Mouse (Mus musculus): ENCODE results near the gene Srpr. TPM values are rescaled to one million over a fixed set of nuclear protein-coding genes. Genes with fewer than 3 reads are reported as not detected.

Gene Srpr
- polyA plus RNA-seq, 2 experiments, result 28.8 to 53.8 TPM

DNA sequence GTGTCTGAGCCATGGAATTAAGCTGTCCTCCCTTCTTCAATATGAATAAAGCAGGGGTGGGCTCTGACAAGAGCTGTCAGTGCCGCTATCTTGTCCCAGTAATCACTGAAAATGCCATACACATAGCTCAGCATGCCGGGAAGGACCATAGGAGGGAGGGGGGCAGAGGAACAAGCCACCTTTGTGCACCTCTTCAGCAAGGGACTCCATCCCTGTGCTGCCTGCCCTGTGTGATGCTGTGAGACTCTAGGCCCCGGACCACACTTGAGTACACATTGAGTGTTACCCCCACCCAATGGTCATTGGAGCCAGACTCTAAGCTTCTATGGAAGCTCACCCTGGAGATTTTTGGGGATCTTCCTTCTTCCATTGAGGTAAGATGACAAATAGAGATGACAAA is 86.4 kb downstream of the Srpr start:
- WGBS (ENCODE audit: insufficient replicate concordance), result 63% methylated on average over 3 of the region's 3 CpGs

DNA sequence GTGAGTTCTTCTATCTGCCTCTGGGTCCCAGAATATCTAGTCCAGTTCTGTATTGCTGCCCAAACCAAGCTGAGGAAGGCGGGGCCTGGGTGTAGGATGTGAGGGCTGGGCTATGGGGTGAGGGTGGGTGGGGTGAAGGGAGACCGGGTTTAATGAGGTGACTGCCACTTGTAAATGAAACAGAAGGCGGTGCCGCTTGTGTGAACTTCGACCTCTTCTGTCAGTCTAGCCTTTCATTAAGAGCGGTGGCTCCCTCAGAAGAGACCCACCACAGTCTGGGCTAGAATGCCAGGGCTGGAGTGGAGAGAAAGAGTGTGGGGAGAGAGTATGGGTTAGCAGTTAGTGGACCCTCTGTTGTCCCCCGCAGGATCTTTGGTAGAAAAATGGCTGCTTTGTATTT is 90.0 kb downstream of the Srpr start:
- 40% methylated on average over 7 of the region's 7 CpGs for WGBS (ENCODE audit: insufficient replicate concordance)
- no peaks in the 10 kb centered on the region for H3K36me3 ChIP-seq (replicated peaks; ENCODE audit: control insufficient read depth, insufficient read depth, low read depth)
- no peak overlapping the region for H3K9ac ChIP-seq (replicated peaks)
- TF ChIP-seq EP300 (IDR thresholded peaks at IDR 0.05; ENCODE audit: low read depth) (no peak), CTCF (IDR thresholded peaks at IDR 0.05; ENCODE audit: low read depth) (no peak)
- DNase-seq (ENCODE audit: low read depth in 3 of 3, low spot score in 3 of 3) (no peak), ATAC-seq (ENCODE audit: insufficient read depth) (no peak)
- no peaks in the 10 kb centered on the region for H3K27me3 ChIP-seq (ENCODE audit: control insufficient read depth, insufficient read depth, low read length)
- peaks cover 0 to 4% of the 10 kb centered on the region in 2 experiments; a peak in 2 of 4 replicates for H3K4me1 ChIP-seq (replicated peaks; ENCODE audit: control insufficient read depth in 2 of 2, insufficient read depth in 2 of 2, low read length in 1 of 2)
- no peaks in the 10 kb centered on the region for H3K9me3 ChIP-seq (ENCODE audit: control insufficient read depth, low read length)
- no peak overlapping the region for H3K4me3 ChIP-seq (ENCODE audit: insufficient read depth in 1 of 2, low read depth in 2 of 2, low read length in 2 of 2)
- H3K27ac ChIP-seq, result no peak overlapping the region
- H3K4me2 ChIP-seq (ENCODE audit: low read depth), result no peak overlapping the region

More for the DNA sequence above, 86.4 kb downstream of the Srpr start:
- H3K27ac ChIP-seq, result no peak overlapping the region
- H3K9me3 ChIP-seq (ENCODE audit: control insufficient read depth, low read length), result no peaks in the 10 kb centered on the region
- H3K4me1 ChIP-seq (replicated peaks; ENCODE audit: control insufficient read depth in 2 of 2, insufficient read depth in 2 of 2, low read length in 1 of 2), result peaks cover 0 to 2% of the 10 kb centered on the region in 2 experiments; a peak in 2 of 4 replicates
- no peak overlapping the region for H3K9ac ChIP-seq (replicated peaks)
- DNase-seq (ENCODE audit: low read depth in 3 of 3, low spot score in 3 of 3) (no peak), ATAC-seq (ENCODE audit: insufficient read depth) (no peak)
- no peak overlapping the region for H3K4me3 ChIP-seq (ENCODE audit: insufficient read depth in 1 of 2, low read depth in 2 of 2, low read length in 2 of 2)
- no peak overlapping the region for H3K4me2 ChIP-seq (ENCODE audit: low read depth)
- no peaks in the 10 kb centered on the region for H3K27me3 ChIP-seq (ENCODE audit: control insufficient read depth, insufficient read depth, low read length)
- no peaks in the 10 kb centered on the region for H3K36me3 ChIP-seq (replicated peaks; ENCODE audit: control insufficient read depth, insufficient read depth, low read depth)
- no peak for TF ChIP-seq CTCF (IDR thresholded peaks at IDR 0.05; ENCODE audit: low read depth)
- no peak for TF ChIP-seq EP300 (IDR thresholded peaks at IDR 0.05; ENCODE audit: low read depth)

DNA sequence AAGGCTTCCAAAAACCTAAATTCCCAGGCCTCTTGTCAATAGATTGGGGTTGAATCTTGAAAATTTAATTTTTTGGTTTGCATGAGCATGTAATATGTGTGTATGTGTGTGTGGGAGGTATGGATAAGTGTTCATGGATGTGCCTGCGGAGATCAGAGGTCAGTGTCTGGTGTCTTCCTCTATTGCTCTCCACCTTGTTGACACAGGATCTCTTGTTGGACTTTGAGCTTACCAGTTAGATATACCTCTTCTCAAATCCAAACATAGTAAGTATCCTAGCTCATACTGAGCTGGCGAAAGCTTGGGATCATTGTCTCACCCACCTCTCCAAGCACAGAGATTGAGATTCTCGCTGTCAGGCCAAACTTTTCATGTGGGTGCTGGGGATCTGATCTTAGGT is 90.4 kb downstream of the Srpr start:
- no peak for TF ChIP-seq EP300 (IDR thresholded peaks at IDR 0.05; ENCODE audit: low read depth)
- TF ChIP-seq CTCF (IDR thresholded peaks at IDR 0.05; ENCODE audit: low read depth), result no peak
- no peaks in the 10 kb centered on the region for H3K9me3 ChIP-seq (ENCODE audit: control insufficient read depth, low read length)
- WGBS (ENCODE audit: insufficient replicate concordance), result 59% methylated on average over 3 of the region's 3 CpGs
- DNase-seq (ENCODE audit: low read depth in 3 of 3, low spot score in 3 of 3) (no peak), ATAC-seq (ENCODE audit: insufficient read depth) (no peak)
- H3K36me3 ChIP-seq (replicated peaks; ENCODE audit: control insufficient read depth, insufficient read depth, low read depth), result no peaks in the 10 kb centered on the region
- H3K27ac ChIP-seq, result no peak overlapping the region
- peaks cover 0 to 4% of the 10 kb centered on the region in 2 experiments; a peak in 2 of 4 replicates for H3K4me1 ChIP-seq (replicated peaks; ENCODE audit: control insufficient read depth in 2 of 2, insufficient read depth in 2 of 2, low read length in 1 of 2)
- H3K4me2 ChIP-seq (ENCODE audit: low read depth), result no peak overlapping the region
- H3K9ac ChIP-seq (replicated peaks), result no peak overlapping the region
- no peak overlapping the region for H3K4me3 ChIP-seq (ENCODE audit: insufficient read depth in 1 of 2, low read depth in 2 of 2, low read length in 2 of 2)
- H3K27me3 ChIP-seq (ENCODE audit: control insufficient read depth, insufficient read depth, low read length), result no peaks in the 10 kb centered on the region

DNA sequence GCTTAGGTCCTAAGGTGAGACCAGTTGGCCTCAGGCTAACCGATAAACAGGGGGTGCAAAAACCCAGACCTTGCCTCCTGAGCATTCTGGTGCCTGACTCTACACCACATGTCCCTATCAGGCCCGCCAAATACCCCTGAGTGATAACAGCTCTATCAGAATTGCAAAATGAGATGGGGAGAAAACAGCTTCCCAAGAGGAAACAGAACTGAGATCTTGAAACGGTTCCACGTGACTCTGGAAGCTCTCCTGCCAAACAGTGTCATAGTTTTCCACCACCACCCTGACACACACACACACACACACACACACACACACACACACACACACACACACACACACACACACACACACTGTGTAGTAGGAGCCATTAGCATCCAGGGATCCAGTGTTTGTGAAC is 90.9 kb downstream of the Srpr start:
- H3K9ac ChIP-seq (replicated peaks), result no peak overlapping the region
- no peaks in the 10 kb centered on the region for H3K36me3 ChIP-seq (replicated peaks; ENCODE audit: control insufficient read depth, insufficient read depth, low read depth)
- H3K9me3 ChIP-seq (ENCODE audit: control insufficient read depth, low read length), result no peaks in the 10 kb centered on the region
- no peak overlapping the region for H3K4me3 ChIP-seq (ENCODE audit: insufficient read depth in 1 of 2, low read depth in 2 of 2, low read length in 2 of 2)
- H3K4me1 ChIP-seq (replicated peaks; ENCODE audit: control insufficient read depth in 2 of 2, insufficient read depth in 2 of 2, low read length in 1 of 2), result peaks cover 0 to 4% of the 10 kb centered on the region in 2 experiments; a peak in 2 of 4 replicates
- ATAC-seq (ENCODE audit: insufficient read depth), result no peak
- WGBS (ENCODE audit: insufficient replicate concordance), result 33% methylated on average over 4 of the region's 4 CpGs
- DNase-seq (ENCODE audit: low read depth in 3 of 3, low spot score in 3 of 3), result no peak
- TF ChIP-seq EP300 (IDR thresholded peaks at IDR 0.05; ENCODE audit: low read depth) (no peak), CTCF (IDR thresholded peaks at IDR 0.05; ENCODE audit: low read depth) (no peak)
- no peaks in the 10 kb centered on the region for H3K27me3 ChIP-seq (ENCODE audit: control insufficient read depth, insufficient read depth, low read length)
- no peak overlapping the region for H3K27ac ChIP-seq
- no peak overlapping the region for H3K4me2 ChIP-seq (ENCODE audit: low read depth)

DNA sequence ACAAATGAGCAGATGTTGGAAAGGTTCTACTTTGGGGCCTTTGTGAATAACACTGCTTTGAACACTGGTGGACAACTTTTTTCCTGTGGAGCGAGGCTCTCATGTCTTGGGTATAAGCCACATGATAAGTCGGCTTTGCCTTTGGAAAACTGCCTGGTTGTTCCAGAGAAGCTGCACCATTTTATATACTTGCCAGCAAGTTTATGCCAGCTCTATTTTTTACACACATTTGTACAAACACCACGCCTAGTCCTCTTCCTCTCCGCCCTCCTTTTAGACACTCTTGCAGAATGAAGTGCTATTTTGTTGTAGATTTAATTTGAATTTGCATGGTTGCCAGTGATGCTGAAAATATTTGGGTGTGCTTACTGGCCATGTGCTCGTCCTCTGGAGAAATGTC is 93.5 kb downstream of the Srpr start:
- Histone ChIP-seq H3K9me3 (ENCODE audit: control insufficient read depth, low read length) (no peaks in the 10 kb centered on the region), H3K27ac (no peak overlapping the region)
- 59% methylated on average over 5 of the region's 5 CpGs for WGBS (ENCODE audit: insufficient replicate concordance)

More for the DNA sequence above, 93.5 kb downstream of the Srpr start:
- TF ChIP-seq CTCF (IDR thresholded peaks at IDR 0.05; ENCODE audit: low read depth), result no peak
- TF ChIP-seq EP300 (IDR thresholded peaks at IDR 0.05; ENCODE audit: low read depth), result no peak
- DNase-seq (ENCODE audit: low read depth in 3 of 3, low spot score in 3 of 3), result no peak
- H3K27me3 ChIP-seq (ENCODE audit: control insufficient read depth, insufficient read depth, low read length), result no peaks in the 10 kb centered on the region
- H3K4me2 ChIP-seq (ENCODE audit: low read depth), result no peak overlapping the region
- H3K36me3 ChIP-seq (replicated peaks; ENCODE audit: control insufficient read depth, insufficient read depth, low read depth), result no peaks in the 10 kb centered on the region
- H3K4me1 ChIP-seq (replicated peaks; ENCODE audit: control insufficient read depth in 2 of 2, insufficient read depth in 2 of 2, low read length in 1 of 2), result peaks cover 0 to 4% of the 10 kb centered on the region in 2 experiments; a peak in 2 of 4 replicates
- H3K4me3 ChIP-seq (ENCODE audit: insufficient read depth in 1 of 2, low read depth in 2 of 2, low read length in 2 of 2), result no peak overlapping the region
- ATAC-seq (ENCODE audit: insufficient read depth), result no peak
- H3K9ac ChIP-seq (replicated peaks), result no peak overlapping the region

Other genes starting within 250 kb of the Srpr start
- gene St3gal4, start 80.9 kb upstream of the Srpr start, polyA plus RNA-seq (2012; rRNA removed), result 4.6 and 6.0 TPM in 2 replicates
- gene St3gal4, start 80.9 kb upstream of the Srpr start, polyA plus RNA-seq (2014; fragmentation: Nextera tagmentation; extraction: Ambion mirVana), result 17.8 and 19.2 TPM in 2 replicates
- 36.5 and 38.6 TPM in 2 replicates for gene Dcps, start 24.1 kb upstream of the Srpr start, polyA plus RNA-seq (2012; rRNA removed)
- 48.0 and 50.4 TPM in 2 replicates for gene Dcps, start 24.1 kb upstream of the Srpr start, polyA plus RNA-seq (2014; fragmentation: Nextera tagmentation; extraction: Ambion mirVana)
- 3.2 TPM in 2 replicates for gene Tirap, start 116 bp downstream of the Srpr start, polyA plus RNA-seq (2012; rRNA removed)
- gene Tirap, start 116 bp downstream of the Srpr start, polyA plus RNA-seq (2014; fragmentation: Nextera tagmentation; extraction: Ambion mirVana), result 4.8 and 4.9 TPM in 2 replicates
- gene Foxred1, start 10.9 kb downstream of the Srpr start, polyA plus RNA-seq (2012; rRNA removed), result 16.2 and 18.4 TPM in 2 replicates
- 14.4 and 16.7 TPM in 2 replicates for gene Foxred1, start 10.9 kb downstream of the Srpr start, polyA plus RNA-seq (2014; fragmentation: Nextera tagmentation; extraction: Ambion mirVana)
- gene Fam118b, start 67.6 kb downstream of the Srpr start, polyA plus RNA-seq (2012; rRNA removed), result 4.2 and 7.4 TPM in 2 replicates
- 11.1 and 13.8 TPM in 2 replicates for gene Fam118b, start 67.6 kb downstream of the Srpr start, polyA plus RNA-seq (2014; fragmentation: Nextera tagmentation; extraction: Ambion mirVana)
- 7.6 and 8.9 TPM in 2 replicates for gene Rpusd4, start 67.7 kb downstream of the Srpr start, polyA plus RNA-seq (2012; rRNA removed)
- gene Rpusd4, start 67.7 kb downstream of the Srpr start, polyA plus RNA-seq (2014; fragmentation: Nextera tagmentation; extraction: Ambion mirVana), result 11.4 and 15.3 TPM in 2 replicates
- gene Cdon, start 221.0 kb downstream of the Srpr start, polyA plus RNA-seq (2012; rRNA removed), result 0.52 TPM in 2 replicates
- 0.21 and 0.36 TPM in 2 replicates for gene Cdon, start 221.0 kb downstream of the Srpr start, polyA plus RNA-seq (2014; fragmentation: Nextera tagmentation; extraction: Ambion mirVana)

Data from liver, embryonic 14.5 days (tissue).